Mouse (Mus musculus) stomach, embryonic 16.5 days (tissue): ENCODE data around the gene Bcas3. TPM values are rescaled to one million over a fixed set of nuclear protein-coding genes. Genes with fewer than 3 reads are reported as not detected.
A peak's percentile ranks its signal among the peaks of the same experiment; 100 is the strongest.

Source experiments
- ATAC-seq: fragments of 200-750 bp; cut with Nextera tagmentation; 2 replicates; pipeline ENCODE4 v1.8.0; 2017; ENCODE audit warnings: moderate number of reproducible peaks, moderate TSS enrichment; ENCODE audit not compliant: insufficient read depth, low FRiP score
- H3K27ac ChIP-seq: fragments of 300-500 bp; sonication (generic); 2 replicates; pipeline ENCODE4 v1.5.1; 2014; ENCODE audit warnings: low read length
- H3K27me3 ChIP-seq: fragments of 300-500 bp; sonication (generic); 2 replicates; pipeline ENCODE4 v1.6.1; 2014; ENCODE audit warnings: low read length, control low read depth, mixed read lengths; ENCODE audit not compliant: control insufficient read depth, insufficient read depth
- H3K36me3 ChIP-seq: fragments of 300-500 bp; sonication (generic); 2 replicates; pipeline ENCODE4 v1.6.1; 2014; ENCODE audit warnings: low read length; ENCODE audit not compliant: control insufficient read depth, insufficient read depth
- H3K4me1 ChIP-seq: fragments of 300-500 bp; sonication (generic); 2 replicates; pipeline ENCODE4 v1.6.1; 2014; ENCODE audit warnings: low read length, control low read depth, mixed read lengths; ENCODE audit not compliant: control insufficient read depth, insufficient read depth
- H3K4me2 ChIP-seq: fragments of 300-500 bp; sonication (generic); 2 replicates; pipeline ENCODE4 v1.6.1; 2014; ENCODE audit warnings: low read depth, low read length, mixed read lengths
- H3K4me3 ChIP-seq: fragments of 300-500 bp; sonication (generic); replicated peaks from 2 replicates; pipeline ENCODE4 v1.5.1; 2014; ENCODE audit warnings: mild to moderate bottlenecking, low read length
- H3K9ac ChIP-seq: fragments of 300-500 bp; sonication (generic); 2 replicates; pipeline ENCODE4 v1.6.1; 2014; ENCODE audit warnings: low read length
- H3K9me3 ChIP-seq: fragments of 300-500 bp; sonication (generic); replicated peaks from 2 replicates; pipeline ENCODE4 v1.6.1; 2016; ENCODE audit warnings: low read length, control low read depth; ENCODE audit not compliant: control insufficient read depth
- WGBS: fragments of 180-500 bp; shearing (Covaris S2); extraction: QIAGEN DNeasy Blood & Tissue Kit; methylation state at CpG from one replicate; pipeline ENCODE4 v1.1.7; 2014; 5-methylcytosine and 5-hydroxymethylcytosine counted together
- polyA plus RNA-seq: library from polyadenylated mRNA; unstranded; fragments of >200 nt; fragmentation: Nextera tagmentation; extraction: Ambion mirVana; gene quantifications from 2 replicates; pipeline ENCODE4 v1.2.1, GENCODE M21; 2015

Bcas3 gene
- polyA plus RNA-seq, 1 experiment from 2014 or later = 21.2 TPM

GRCm38 (mm10) chr11:85393990-85394389 lies 41.0 kb downstream of the Bcas3 start:
- peak; percentile 44; the same call in 1 of the 2 replicates for ATAC-seq

GRCm38 (mm10) chr11:85395361-85395760 lies 42.4 kb downstream of the Bcas3 start:
- Histone ChIP-seq H3K4me1 (0 out of 2 replicates have a peak, but pooled peaks cover 6% of the 10 kb centered on the region), H3K9me3 (no peaks in the 10 kb centered on the region), H3K4me3 (no peak overlapping the region), H3K9ac (no peak overlapping the region), H3K27me3 (no peaks in the 10 kb centered on the region), H3K4me2 (no peak overlapping the region), H3K36me3 (no peaks in the 10 kb centered on the region), H3K27ac (no peak overlapping the region)
- WGBS = 75% methylated on average over 7 of the region's 7 CpGs
- no peak for ATAC-seq

More at GRCm38 (mm10) chr11:85393990-85394389, 41.0 kb downstream of the Bcas3 start:
- no peaks in the 10 kb centered on the region for H3K36me3 ChIP-seq
- no peak overlapping the region for H3K4me3 ChIP-seq
- H3K27me3 ChIP-seq = no peaks in the 10 kb centered on the region
- no peak overlapping the region for H3K4me2 ChIP-seq
- H3K9ac ChIP-seq = no peak overlapping the region
- H3K4me1 ChIP-seq = 0 out of 2 replicates have a peak, but pooled peaks cover 6% of the 10 kb centered on the region
- 41% methylated on average over 3 of the region's 3 CpGs for WGBS
- no peaks in the 10 kb centered on the region for H3K9me3 ChIP-seq
- no peak overlapping the region for H3K27ac ChIP-seq

GRCm38 (mm10) chr11:85406531-85406930 lies 53.6 kb downstream of the Bcas3 start:
- 69% methylated on average over 3 of the region's 3 CpGs for WGBS
- no peak overlapping the region for H3K9ac ChIP-seq
- H3K36me3 ChIP-seq = no peaks in the 10 kb centered on the region
- no peak overlapping the region for H3K27ac ChIP-seq
- no peaks in the 10 kb centered on the region for H3K27me3 ChIP-seq
- H3K9me3 ChIP-seq = no peaks in the 10 kb centered on the region
- no peak for ATAC-seq
- 0 out of 2 replicates have a peak, but pooled peaks cover under 1% of the 10 kb centered on the region for H3K4me1 ChIP-seq
- no peak overlapping the region for H3K4me3 ChIP-seq
- H3K4me2 ChIP-seq = no peak overlapping the region

- WGBS = 70% methylated on average over 3 of the region's 3 CpGs
- Histone ChIP-seq H3K27ac (no peak overlapping the region), H3K9me3 (no peaks in the 10 kb centered on the region), H3K4me2 (no peak overlapping the region), H3K9ac (no peak overlapping the region), H3K4me3 (no peak overlapping the region), H3K4me1 (0 out of 2 replicates have a peak, but pooled peaks cover 3% of the 10 kb centered on the region), H3K27me3 (no peaks in the 10 kb centered on the region), H3K36me3 (no peaks in the 10 kb centered on the region)
- no peak for ATAC-seq
Measured at GRCm38 (mm10) chr11:85407700-85408099, 54.7 kb downstream of the Bcas3 start.

- ATAC-seq = no peak
- Histone ChIP-seq H3K9me3 (no peaks in the 10 kb centered on the region), H3K4me3 (no peak overlapping the region), H3K36me3 (no peaks in the 10 kb centered on the region), H3K4me1 (0 out of 2 replicates have a peak, but pooled peaks cover 3% of the 10 kb centered on the region), H3K27ac (peak overlapping the region; percentile 50; the same call in 1 of the 2 replicates), H3K9ac (peak overlapping the region; percentile 52; the same call in 1 of the 2 replicates), H3K27me3 (no peaks in the 10 kb centered on the region), H3K4me2 (peak overlapping the region; percentile 17; the same call in 1 of the 2 replicates)
- 20% methylated on average over 7 of the region's 7 CpGs for WGBS
Measured at GRCm38 (mm10) chr11:85412319-85412718, 59.4 kb downstream of the Bcas3 start.

- no peak overlapping the region for H3K9ac ChIP-seq
Measured at GRCm38 (mm10) chr11:85414476-85414875, 61.5 kb downstream of the Bcas3 start.

GRCm38 (mm10) chr11:85427353-85427752 lies 74.4 kb downstream of the Bcas3 start:
- H3K27ac ChIP-seq = no peak overlapping the region
- no peak overlapping the region for H3K9ac ChIP-seq
- H3K4me1 ChIP-seq = peaks cover 4% of the 10 kb centered on the region; the same call in 1 of the 2 replicates
- no peak overlapping the region for H3K4me3 ChIP-seq
- no peaks in the 10 kb centered on the region for H3K9me3 ChIP-seq
- H3K4me2 ChIP-seq = no peak overlapping the region
- ATAC-seq = no peak
- H3K36me3 ChIP-seq = no peaks in the 10 kb centered on the region
- 58% methylated on average over 6 of the region's 6 CpGs for WGBS
- H3K27me3 ChIP-seq = no peaks in the 10 kb centered on the region

More at GRCm38 (mm10) chr11:85414476-85414875, 61.5 kb downstream of the Bcas3 start:
- ATAC-seq = no peak
- no peak overlapping the region for H3K27ac ChIP-seq
- no peaks in the 10 kb centered on the region for H3K36me3 ChIP-seq
- no peak overlapping the region for H3K4me3 ChIP-seq
- no peaks in the 10 kb centered on the region for H3K27me3 ChIP-seq
- 0 out of 2 replicates have a peak, but pooled peaks cover 3% of the 10 kb centered on the region for H3K4me1 ChIP-seq
- H3K9me3 ChIP-seq = no peaks in the 10 kb centered on the region
- 97% methylated on average over 1 of the region's 1 CpGs for WGBS
- no peak overlapping the region for H3K4me2 ChIP-seq

GRCm38 (mm10) chr11:85428227-85428626 lies 75.3 kb downstream of the Bcas3 start:
- WGBS = 32% methylated on average over 3 of the region's 3 CpGs
- Histone ChIP-seq H3K4me2 (no peak overlapping the region), H3K36me3 (no peaks in the 10 kb centered on the region), H3K9ac (no peak overlapping the region), H3K4me3 (no peak overlapping the region), H3K27ac (peak overlapping the region; percentile 60; the same call in 1 of the 2 replicates), H3K27me3 (no peaks in the 10 kb centered on the region), H3K9me3 (no peaks in the 10 kb centered on the region), H3K4me1 (peaks cover 4% of the 10 kb centered on the region; the same call in 1 of the 2 replicates)
- no peak for ATAC-seq

- H3K4me2 ChIP-seq = no peak overlapping the region
- H3K9me3 ChIP-seq = no peaks in the 10 kb centered on the region
- no peak overlapping the region for H3K27ac ChIP-seq
- 55% methylated on average over 11 of the region's 11 CpGs for WGBS
- H3K9ac ChIP-seq = no peak overlapping the region
- no peak for ATAC-seq
- no peak overlapping the region for H3K4me3 ChIP-seq
- H3K27me3 ChIP-seq = no peaks in the 10 kb centered on the region
- no peaks in the 10 kb centered on the region for H3K36me3 ChIP-seq
- peaks cover 4% of the 10 kb centered on the region; the same call in 1 of the 2 replicates for H3K4me1 ChIP-seq
Measured at GRCm38 (mm10) chr11:85430743-85431448, 77.9 kb downstream of the Bcas3 start.
